Mouse (Mus musculus) megakaryocyte, embryonic 14.5 days (primary cell): ENCODE data around the gene Parn.

Experiments
- FLI1 ChIP-seq: IDR thresholded peaks from 2 replicates; pipeline ENCODE4 v1.6.1; 2012; ENCODE audit warnings: low read length, inconsistent platforms, mixed read lengths
- GATA1 ChIP-seq: IDR thresholded peaks from 3 replicates; pipeline ENCODE4 v1.6.1; 2012; ENCODE audit warnings: mixed read lengths, low read length, inconsistent platforms, borderline replicate concordance

GRCm38 (mm10) chr16:13660736-13661135, 7.2 kb downstream of the Parn start:
- TF ChIP-seq GATA1 (no peak), FLI1 (no peak)
